Mouse (Mus musculus): Measurements from ENCODE around the gene Ifit3b. TPM values are rescaled to one million over a fixed set of nuclear protein-coding genes. Genes with fewer than 3 reads are reported as not detected.

Gene Ifit3b
- polyA plus RNA-seq, 1 experiment from 2014 or later, result 0.21 TPM

GRCm38 (mm10) chr19:34656511-34657298 is 48.9 kb downstream of the Ifit3b start:
- Histone ChIP-seq H3K27ac (ENCODE audit: low read depth, low read length) (no peak overlapping the region), H3K9ac (replicated peaks; ENCODE audit: low read depth, low read length) (no peak overlapping the region), H3K4me2 (ENCODE audit: low read depth, low read length) (no peak overlapping the region), H3K4me1 (ENCODE audit: control insufficient read depth, insufficient read depth, low read length) (no peaks in the 10 kb centered on the region), H3K36me3 (ENCODE audit: control insufficient read depth, insufficient read depth, low read length) (no peaks in the 10 kb centered on the region), H3K4me3 (ENCODE audit: low read depth, low read length) (no peak overlapping the region), H3K27me3 (ENCODE audit: control insufficient read depth, insufficient read depth, low read length) (no peaks in the 10 kb centered on the region), H3K9me3 (ENCODE audit: control insufficient read depth, low read length) (no peaks in the 10 kb centered on the region)
- WGBS, result 43% methylated on average over 2 of the region's 2 CpGs
- no peak for ATAC-seq (ENCODE audit: low read depth)

GRCm38 (mm10) chr19:34662067-34662507 is 54.3 kb downstream of the Ifit3b start:
- WGBS, result 21% methylated on average over 13 of the region's 13 CpGs
- H3K4me3 ChIP-seq (ENCODE audit: low read depth, low read length), result peak overlapping the region; percentile 20; the same call in 1 of the 2 replicates
- no peaks in the 10 kb centered on the region for H3K36me3 ChIP-seq (ENCODE audit: control insufficient read depth, insufficient read depth, low read length)
- no peaks in the 10 kb centered on the region for H3K4me1 ChIP-seq (ENCODE audit: control insufficient read depth, insufficient read depth, low read length)
- no peaks in the 10 kb centered on the region for H3K27me3 ChIP-seq (ENCODE audit: control insufficient read depth, insufficient read depth, low read length)
- ATAC-seq (ENCODE audit: low read depth), result peak; percentile 96
- H3K4me2 ChIP-seq (ENCODE audit: low read depth, low read length), result peak overlapping the region; percentile 41
- no peaks in the 10 kb centered on the region for H3K9me3 ChIP-seq (ENCODE audit: control insufficient read depth, low read length)
- H3K9ac ChIP-seq (replicated peaks; ENCODE audit: low read depth, low read length), result no peak overlapping the region
- no peak overlapping the region; the same call in 1 of the 2 replicates for H3K27ac ChIP-seq (ENCODE audit: low read depth, low read length)

GRCm38 (mm10) chr19:34662740-34663139 is 55.0 kb downstream of the Ifit3b start:
- 60% methylated on average over 5 of the region's 5 CpGs for WGBS
- H3K27ac ChIP-seq (ENCODE audit: low read depth, low read length), result no peak overlapping the region
- H3K4me3 ChIP-seq (ENCODE audit: low read depth, low read length), result no peak overlapping the region
- H3K4me1 ChIP-seq (ENCODE audit: control insufficient read depth, insufficient read depth, low read length), result no peaks in the 10 kb centered on the region
- no peak overlapping the region for H3K9ac ChIP-seq (replicated peaks; ENCODE audit: low read depth, low read length)
- peak overlapping the region; percentile 41; the same call in 1 of the 2 replicates for H3K4me2 ChIP-seq (ENCODE audit: low read depth, low read length)
- H3K36me3 ChIP-seq (ENCODE audit: control insufficient read depth, insufficient read depth, low read length), result no peaks in the 10 kb centered on the region
- H3K9me3 ChIP-seq (ENCODE audit: control insufficient read depth, low read length), result no peaks in the 10 kb centered on the region
- no peaks in the 10 kb centered on the region for H3K27me3 ChIP-seq (ENCODE audit: control insufficient read depth, insufficient read depth, low read length)
- no peak for ATAC-seq (ENCODE audit: low read depth)

Other genes with a start within 250 kb of the Ifit3b start
- 0.45 and 0.56 TPM in 2 replicates for gene Ch25h, start 132.8 kb upstream of the Ifit3b start, polyA plus RNA-seq (2014; fragmentation: Nextera tagmentation; extraction: Ambion mirVana)
- 17.0 and 28.4 TPM in 2 replicates for gene Lipa, start 80.5 kb upstream of the Ifit3b start, polyA plus RNA-seq (2014; fragmentation: Nextera tagmentation; extraction: Ambion mirVana)
- 5.8 and 6.8 TPM in 2 replicates for gene Ifit2, start 57.3 kb upstream of the Ifit3b start, polyA plus RNA-seq (2014; fragmentation: Nextera tagmentation; extraction: Ambion mirVana)
- 0.20 and 1.5 TPM in 2 replicates for gene Ifit3, start 24.4 kb upstream of the Ifit3b start, polyA plus RNA-seq (2014; fragmentation: Nextera tagmentation; extraction: Ambion mirVana)
- gene Ifit1bl1, start 6.0 kb upstream of the Ifit3b start, polyA plus RNA-seq (2014; fragmentation: Nextera tagmentation; extraction: Ambion mirVana), result 1.5 and 2.1 TPM in 2 replicates
- 0.23 and 0.35 TPM in 2 replicates for gene Ifit1bl2, start 32.8 kb downstream of the Ifit3b start, polyA plus RNA-seq (2014; fragmentation: Nextera tagmentation; extraction: Ambion mirVana)
- 0.21 TPM in 1 of 2 replicates, not detected in the other for gene Ifit1, start 32.9 kb downstream of the Ifit3b start, polyA plus RNA-seq (2014; fragmentation: Nextera tagmentation; extraction: Ambion mirVana)
- gene Slc16a12, start 139.3 kb downstream of the Ifit3b start, polyA plus RNA-seq (2014; fragmentation: Nextera tagmentation; extraction: Ambion mirVana), result 0.88 and 2.8 TPM in 2 replicates